Mouse (Mus musculus) heart, adult 2 months (tissue): Measurements from ENCODE around the gene Vmn1r16.

ENCODE experiments used
- CTCF ChIP-seq: fragments of 200-600 bp; IDR thresholded peaks from 2 replicates; pipeline ENCODE4 v1.8.1; 2022; ENCODE audit warnings: antibody characterized with exemption, mild to moderate bottlenecking, moderate library complexity
- EP300 ChIP-seq: fragments of 200-500 bp; IDR thresholded peaks from 2 replicates; pipeline ENCODE4 v1.6.1; 2011; ENCODE audit warnings: low read depth, low read length, control low read depth; ENCODE audit not compliant: insufficient read depth
- POLR2A ChIP-seq: fragments of 200-500 bp; IDR thresholded peaks from 2 replicates; pipeline ENCODE4 v1.6.1; 2011; ENCODE audit warnings: mild to moderate bottlenecking, low read depth, low read length, control low read depth; ENCODE audit not compliant: insufficient read depth

GRCm38 (mm10) chr6:57356864-57357263 lies 27.6 kb upstream of the Vmn1r16 start:
- no peak for TF ChIP-seq CTCF
- TF ChIP-seq EP300: no peak
- no peak for TF ChIP-seq POLR2A
